Mouse (Mus musculus): Measurements from ENCODE around the gene Tshb. TPM values are rescaled to one million over a fixed set of nuclear protein-coding genes. Genes with fewer than 3 reads are reported as not detected.

Gene Tshb
- 0.11 TPM in 1 of 2 replicates, not detected in the other for polyA plus RNA-seq (2014; fragmentation: Nextera tagmentation; extraction: Ambion mirVana)

GRCm38 (mm10) chr3:102782618-102783017 is at the start of gene Tshb:
TSS of gene Tshb (minus strand) at chr3:102782718.
- no peak for DNase-seq (ENCODE audit: low spot score)
- H3K4me1 ChIP-seq (replicated peaks; ENCODE audit: control insufficient read depth, insufficient read depth, low read length), result no peaks in the 10 kb centered on the region
- H3K27me3 ChIP-seq (replicated peaks; ENCODE audit: control insufficient read depth, insufficient read depth, low read length), result no peaks in the 10 kb centered on the region
- no peak within 1 kb of the TSS for H3K9ac ChIP-seq (ENCODE audit: low read depth, low read length)
- H3K4me2 ChIP-seq, result no peak within 1 kb of the TSS
- no peak for ATAC-seq (replicated peaks; ENCODE audit: low FRiP score)
- no peak within 1 kb of the TSS for H3K4me3 ChIP-seq (ENCODE audit: low read depth, low read length)
- H3K9me3 ChIP-seq (ENCODE audit: control insufficient read depth, low read length), result no peaks in the 10 kb centered on the region
- no peaks in the 10 kb centered on the region for H3K36me3 ChIP-seq (ENCODE audit: control insufficient read depth, insufficient read depth, low read length)
- H3K27ac ChIP-seq (ENCODE audit: low read depth, low read length), result no peak within 1 kb of the TSS
- WGBS, result 74% methylated on average over 2 of the region's 2 CpGs

GRCm38 (mm10) chr3:102803937-102804336 is 21.4 kb upstream of the Tshb start:
- DNase-seq (ENCODE audit: low spot score) (no peak), ATAC-seq (replicated peaks; ENCODE audit: low FRiP score) (no peak)
- H3K4me3 ChIP-seq (ENCODE audit: low read depth, low read length), result no peak overlapping the region
- no peaks in the 10 kb centered on the region for H3K36me3 ChIP-seq (ENCODE audit: control insufficient read depth, insufficient read depth, low read length)
- no peaks in the 10 kb centered on the region for H3K9me3 ChIP-seq (ENCODE audit: control insufficient read depth, low read length)
- no peak overlapping the region for H3K9ac ChIP-seq (ENCODE audit: low read depth, low read length)
- H3K4me1 ChIP-seq (replicated peaks; ENCODE audit: control insufficient read depth, insufficient read depth, low read length), result no peaks in the 10 kb centered on the region
- H3K27me3 ChIP-seq (replicated peaks; ENCODE audit: control insufficient read depth, insufficient read depth, low read length), result no peaks in the 10 kb centered on the region
- H3K27ac ChIP-seq (ENCODE audit: low read depth, low read length), result no peak overlapping the region
- 12% methylated on average over 3 of the region's 3 CpGs for WGBS
- no peak overlapping the region for H3K4me2 ChIP-seq

GRCm38 (mm10) chr3:102787369-102787768 is 4.9 kb upstream of the Tshb start:
- H3K4me1 ChIP-seq (replicated peaks; ENCODE audit: control insufficient read depth, insufficient read depth, low read length), result no peaks in the 10 kb centered on the region
- H3K27me3 ChIP-seq (replicated peaks; ENCODE audit: control insufficient read depth, insufficient read depth, low read length), result no peaks in the 10 kb centered on the region
- no peak overlapping the region for H3K4me3 ChIP-seq (ENCODE audit: low read depth, low read length)
- DNase-seq (ENCODE audit: low spot score) (no peak), ATAC-seq (replicated peaks; ENCODE audit: low FRiP score) (no peak)
- H3K4me2 ChIP-seq, result no peak overlapping the region
- 30% methylated on average over 4 of the region's 4 CpGs for WGBS
- H3K9me3 ChIP-seq (ENCODE audit: control insufficient read depth, low read length), result no peaks in the 10 kb centered on the region
- no peaks in the 10 kb centered on the region for H3K36me3 ChIP-seq (ENCODE audit: control insufficient read depth, insufficient read depth, low read length)
- no peak overlapping the region for H3K27ac ChIP-seq (ENCODE audit: low read depth, low read length)
- no peak overlapping the region for H3K9ac ChIP-seq (ENCODE audit: low read depth, low read length)

GRCm38 (mm10) chr3:102773018-102773417 is 9.5 kb downstream of the Tshb start:
- Histone ChIP-seq H3K9me3 (ENCODE audit: control insufficient read depth, low read length) (no peaks in the 10 kb centered on the region), H3K4me1 (replicated peaks; ENCODE audit: control insufficient read depth, insufficient read depth, low read length) (no peaks in the 10 kb centered on the region), H3K9ac (ENCODE audit: low read depth, low read length) (no peak overlapping the region), H3K27ac (ENCODE audit: low read depth, low read length) (no peak overlapping the region), H3K27me3 (replicated peaks; ENCODE audit: control insufficient read depth, insufficient read depth, low read length) (no peaks in the 10 kb centered on the region), H3K4me2 (no peak overlapping the region), H3K4me3 (ENCODE audit: low read depth, low read length) (no peak overlapping the region), H3K36me3 (ENCODE audit: control insufficient read depth, insufficient read depth, low read length) (no peaks in the 10 kb centered on the region)
- DNase-seq (ENCODE audit: low spot score) (no peak), ATAC-seq (replicated peaks; ENCODE audit: low FRiP score) (no peak)
- 74% methylated on average over 4 of the region's 4 CpGs for WGBS

GRCm38 (mm10) chr3:102764850-102765249 is 17.7 kb downstream of the Tshb start:
- Histone ChIP-seq H3K27me3 (replicated peaks; ENCODE audit: control insufficient read depth, insufficient read depth, low read length) (no peaks in the 10 kb centered on the region), H3K4me1 (replicated peaks; ENCODE audit: control insufficient read depth, insufficient read depth, low read length) (0 out of 2 replicates have a peak, but pooled peaks cover 5% of the 10 kb centered on the region), H3K4me2 (no peak overlapping the region), H3K27ac (ENCODE audit: low read depth, low read length) (no peak overlapping the region), H3K4me3 (ENCODE audit: low read depth, low read length) (no peak overlapping the region), H3K9me3 (ENCODE audit: control insufficient read depth, low read length) (no peaks in the 10 kb centered on the region), H3K9ac (ENCODE audit: low read depth, low read length) (no peak overlapping the region), H3K36me3 (ENCODE audit: control insufficient read depth, insufficient read depth, low read length) (no peaks in the 10 kb centered on the region; the same call in 1 of the 2 replicates)
- WGBS, result 54% methylated on average over 7 of the region's 7 CpGs
- DNase-seq (ENCODE audit: low spot score), result no peak
- no peak for ATAC-seq (replicated peaks; ENCODE audit: low FRiP score)

GRCm38 (mm10) chr3:102763713-102764400 is 18.7 kb downstream of the Tshb start:
- Histone ChIP-seq H3K9ac (ENCODE audit: low read depth, low read length) (no peak overlapping the region), H3K27ac (ENCODE audit: low read depth, low read length) (no peak overlapping the region), H3K4me2 (no peak overlapping the region), H3K36me3 (ENCODE audit: control insufficient read depth, insufficient read depth, low read length) (peaks cover 3% of the 10 kb centered on the region; the same call in 1 of the 2 replicates), H3K27me3 (replicated peaks; ENCODE audit: control insufficient read depth, insufficient read depth, low read length) (no peaks in the 10 kb centered on the region), H3K9me3 (ENCODE audit: control insufficient read depth, low read length) (no peaks in the 10 kb centered on the region), H3K4me1 (replicated peaks; ENCODE audit: control insufficient read depth, insufficient read depth, low read length) (0 out of 2 replicates have a peak, but pooled peaks cover 5% of the 10 kb centered on the region), H3K4me3 (ENCODE audit: low read depth, low read length) (no peak overlapping the region)
- no peak for DNase-seq (ENCODE audit: low spot score)
- ATAC-seq (replicated peaks; ENCODE audit: low FRiP score), result no peak
- 42% methylated on average over 10 of the region's 10 CpGs for WGBS

- Histone ChIP-seq H3K9ac (ENCODE audit: low read depth, low read length) (no peak overlapping the region), H3K9me3 (ENCODE audit: control insufficient read depth, low read length) (no peaks in the 10 kb centered on the region), H3K4me1 (replicated peaks; ENCODE audit: control insufficient read depth, insufficient read depth, low read length) (0 out of 2 replicates have a peak, but pooled peaks cover 5% of the 10 kb centered on the region), H3K27me3 (replicated peaks; ENCODE audit: control insufficient read depth, insufficient read depth, low read length) (no peaks in the 10 kb centered on the region), H3K27ac (ENCODE audit: low read depth, low read length) (no peak overlapping the region), H3K4me3 (ENCODE audit: low read depth, low read length) (no peak overlapping the region), H3K4me2 (no peak overlapping the region), H3K36me3 (ENCODE audit: control insufficient read depth, insufficient read depth, low read length) (peaks cover 3% of the 10 kb centered on the region; the same call in 1 of the 2 replicates)
- WGBS, result 51% methylated on average over 3 of the region's 3 CpGs
- ATAC-seq (replicated peaks; ENCODE audit: low FRiP score), result no peak
- no peak for DNase-seq (ENCODE audit: low spot score)
These were observed 20.1 kb downstream of the Tshb start for GRCm38 (mm10) chr3:102762388-102762787.

GRCm38 (mm10) chr3:102760236-102760635 is 22.3 kb downstream of the Tshb start:
- WGBS, result 79% methylated on average over 3 of the region's 3 CpGs
- H3K27me3 ChIP-seq (replicated peaks; ENCODE audit: control insufficient read depth, insufficient read depth, low read length), result no peaks in the 10 kb centered on the region
- no peak overlapping the region for H3K27ac ChIP-seq (ENCODE audit: low read depth, low read length)
- H3K36me3 ChIP-seq (ENCODE audit: control insufficient read depth, insufficient read depth, low read length), result peaks cover 3% of the 10 kb centered on the region; the same call in 1 of the 2 replicates
- no peak overlapping the region for H3K4me2 ChIP-seq
- no peak for DNase-seq (ENCODE audit: low spot score)
- H3K4me1 ChIP-seq (replicated peaks; ENCODE audit: control insufficient read depth, insufficient read depth, low read length), result 0 out of 2 replicates have a peak, but pooled peaks cover 11% of the 10 kb centered on the region
- H3K9ac ChIP-seq (ENCODE audit: low read depth, low read length), result no peak overlapping the region
- H3K4me3 ChIP-seq (ENCODE audit: low read depth, low read length), result no peak overlapping the region
- H3K9me3 ChIP-seq (ENCODE audit: control insufficient read depth, low read length), result no peaks in the 10 kb centered on the region
- no peak for ATAC-seq (replicated peaks; ENCODE audit: low FRiP score)

GRCm38 (mm10) chr3:102757019-102757418 is 25.5 kb downstream of the Tshb start:
- no peak overlapping the region for H3K9ac ChIP-seq (ENCODE audit: low read depth, low read length)
- H3K4me2 ChIP-seq, result no peak overlapping the region
- H3K9me3 ChIP-seq (ENCODE audit: control insufficient read depth, low read length), result no peaks in the 10 kb centered on the region
- WGBS, result 76% methylated on average over 6 of the region's 6 CpGs
- no peak for DNase-seq (ENCODE audit: low spot score)
- H3K27me3 ChIP-seq (replicated peaks; ENCODE audit: control insufficient read depth, insufficient read depth, low read length), result no peaks in the 10 kb centered on the region
- no peak overlapping the region for H3K4me3 ChIP-seq (ENCODE audit: low read depth, low read length)
- H3K4me1 ChIP-seq (replicated peaks; ENCODE audit: control insufficient read depth, insufficient read depth, low read length), result 0 out of 2 replicates have a peak, but pooled peaks cover 6% of the 10 kb centered on the region
- ATAC-seq (replicated peaks; ENCODE audit: low FRiP score), result no peak
- H3K27ac ChIP-seq (ENCODE audit: low read depth, low read length), result no peak overlapping the region
- H3K36me3 ChIP-seq (ENCODE audit: control insufficient read depth, insufficient read depth, low read length), result peaks cover 3% of the 10 kb centered on the region; the same call in 1 of the 2 replicates

Data from liver, embryonic 11.5 days (tissue).